Mouse (Mus musculus) yolk sac, embryonic 10.5 days (tissue): ENCODE results near the gene Cenpv.

Source experiments
- DNase-seq: peaks from one replicate; pipeline ENCODE4 v3.0.0-alpha.2; 2017; ENCODE audit warnings: low spot score

Cenpv gene

GRCm38 (mm10) chr11:62539089-62539890 lies at the start of gene Cenpv:
Cenpv (minus strand) TSS chr11:62539261.
- DNase-seq = peak; percentile 75

GRCm38 (mm10) chr11:62587034-62587433 lies 48.0 kb upstream of the Cenpv start:
- DNase-seq = no peak

- DNase-seq = no peak
Measured at GRCm38 (mm10) chr11:62584671-62585206, 45.7 kb upstream of the Cenpv start.

GRCm38 (mm10) chr11:62583031-62583430 lies 44.0 kb upstream of the Cenpv start:
- DNase-seq = no peak

GRCm38 (mm10) chr11:62576530-62577152 lies 37.6 kb upstream of the Cenpv start:
- no peak for DNase-seq

- DNase-seq = no peak
Measured at GRCm38 (mm10) chr11:62575659-62576438, 36.8 kb upstream of the Cenpv start.

GRCm38 (mm10) chr11:62575297-62575658 lies 36.2 kb upstream of the Cenpv start:
- DNase-seq = peak; percentile 73

- no peak for DNase-seq
Measured at GRCm38 (mm10) chr11:62574703-62575085, 35.6 kb upstream of the Cenpv start.

- DNase-seq = no peak
Measured at GRCm38 (mm10) chr11:62573959-62574702, 35.1 kb upstream of the Cenpv start, which contains the start of gene Trpv2. Trpv2 (plus strand) TSS chr11:62574486.

GRCm38 (mm10) chr11:62568300-62568699 lies 29.2 kb upstream of the Cenpv start:
- DNase-seq = no peak

GRCm38 (mm10) chr11:62566211-62566610 lies 27.1 kb upstream of the Cenpv start:
- DNase-seq = no peak

GRCm38 (mm10) chr11:62565747-62566146 lies 26.7 kb upstream of the Cenpv start:
- no peak for DNase-seq

- no peak for DNase-seq
Measured at GRCm38 (mm10) chr11:62563590-62563989, 24.5 kb upstream of the Cenpv start.

- no peak for DNase-seq
Measured at GRCm38 (mm10) chr11:62560463-62561016, 21.5 kb upstream of the Cenpv start.

GRCm38 (mm10) chr11:62558961-62559646 lies 20.0 kb upstream of the Cenpv start:
- no peak for DNase-seq

- no peak for DNase-seq
Measured at GRCm38 (mm10) chr11:62558152-62558551, 19.1 kb upstream of the Cenpv start.

- DNase-seq = peak; percentile 67
Measured at GRCm38 (mm10) chr11:62557205-62557604, 18.1 kb upstream of the Cenpv start.

GRCm38 (mm10) chr11:62555896-62556412 lies 16.9 kb upstream of the Cenpv start:
- DNase-seq = no peak

- no peak for DNase-seq
Measured at GRCm38 (mm10) chr11:62554934-62555517, 16.0 kb upstream of the Cenpv start.

GRCm38 (mm10) chr11:62554163-62554855 lies 15.2 kb upstream of the Cenpv start:
- DNase-seq = no peak
